22 mouse cellular contexts compared by ENCODE assay signal in the genomic region with DNA sequence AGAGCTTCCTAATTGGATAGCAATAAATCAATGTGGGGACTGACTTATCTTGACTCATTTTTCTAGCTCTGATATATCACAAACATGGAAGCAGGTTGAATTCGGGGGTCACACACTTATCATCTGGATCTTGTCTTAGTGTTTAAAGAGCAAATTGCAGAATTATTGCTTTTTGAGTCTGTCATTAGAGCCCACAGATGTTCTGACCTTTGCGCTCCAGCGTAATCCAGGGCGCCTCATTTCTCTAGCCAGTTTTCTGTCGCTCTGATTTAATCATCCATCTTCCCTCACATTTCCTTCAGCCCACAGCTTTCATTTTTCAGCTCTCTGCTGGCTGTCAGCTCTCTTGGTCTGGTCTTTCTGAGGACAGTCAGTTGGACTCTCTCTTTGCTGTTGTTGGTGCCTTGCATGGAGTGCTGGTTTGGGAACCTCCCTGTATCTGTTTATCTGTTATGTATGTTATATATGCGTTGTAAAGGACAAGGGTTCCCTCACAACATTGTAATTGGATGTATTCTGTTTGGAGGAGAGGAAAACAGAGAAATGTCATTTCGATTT.
DNase-seq lines count a peak whose midpoint lies in the region; ATAC-seq lines count a peak whose summit lies in the region.
"Had no signal": no experiment of that assay in that cellular context is flagged by ENCODE, and none has a peak within 500 bp of the region (broad histone marks: within the 10 kb centered on the region; RNA-seq: fewer than 3 reads in every experiment).

No protein-coding gene starts in this region.

- no peak overlapping the region for H3K27ac ChIP-seq in hindbrain, embryonic 11.5 days (ENCODE audit: low read depth, low read length)
- no peak overlapping the region for H3K27ac ChIP-seq in hindbrain, embryonic 14.5 days
- no peak overlapping the region for H3K27ac ChIP-seq in heart, embryonic 10.5 days
- H3K27ac ChIP-seq: embryonic facial prominence, embryonic 15.5 days; heart, adult 2 months; heart, embryonic 15.5 days had no signal

- no peaks in the 10 kb centered on the region for H3K36me3 ChIP-seq in hindbrain, embryonic 11.5 days (ENCODE audit: control insufficient read depth, insufficient read depth, low read length)
- no peaks in the 10 kb centered on the region for H3K36me3 ChIP-seq in hindbrain, embryonic 14.5 days (replicated peaks; ENCODE audit: control insufficient read depth, insufficient read depth)
- no peaks in the 10 kb centered on the region for H3K36me3 ChIP-seq in heart, embryonic 10.5 days
- H3K36me3 ChIP-seq: embryonic facial prominence, embryonic 15.5 days; heart, embryonic 15.5 days had no signal

- no peaks in the 10 kb centered on the region for H3K9me3 ChIP-seq in hindbrain, embryonic 11.5 days (ENCODE audit: control insufficient read depth, low read length)
- 0 out of 2 replicates have a peak, but pooled peaks cover 7% of the 10 kb centered on the region for H3K9me3 ChIP-seq in hindbrain, embryonic 14.5 days (ENCODE audit: control insufficient read depth, low read length)
- no peaks in the 10 kb centered on the region for H3K9me3 ChIP-seq in heart, embryonic 10.5 days
- H3K9me3 ChIP-seq: embryonic facial prominence, embryonic 15.5 days; heart, embryonic 15.5 days had no signal

- peak; percentile 6 for DNase-seq in hindbrain, embryonic 11.5 days (ENCODE audit: low spot score)
- DNase-seq in hindbrain, embryonic 14.5 days (ENCODE audit: low spot score) = no peak
- peak; percentile 18 for DNase-seq in kidney, postnatal 14 days
- DNase-seq in kidney, adult 11 months = no peak
- peak; percentile 0 for DNase-seq in Muller cell, postnatal 12 days (ENCODE audit: inconsistent ontology term)
- DNase-seq in embryo, embryonic 10.5 days (ENCODE audit: low spot score) = peak; percentile 51
- DNase-seq in heart, embryonic 10.5 days (ENCODE audit: low spot score) = no peak
- DNase-seq in right cerebral cortex, postnatal 25 days = no peak
- DNase-seq: adrenal gland, postnatal 36 days; cerebellum, adult 2 months; cerebellum, postnatal 36 days; gastrocnemius, postnatal 25 days; heart, adult 2 months; heart, postnatal 4 days; left cerebral cortex, postnatal 4 days; liver; thymus, postnatal 36 days had no signal

- no peak overlapping the region for H3K4me2 ChIP-seq in hindbrain, embryonic 11.5 days (replicated peaks; ENCODE audit: low read depth, low read length)
- H3K4me2 ChIP-seq in hindbrain, embryonic 14.5 days (replicated peaks) = no peak overlapping the region
- H3K4me2 ChIP-seq: embryonic facial prominence, embryonic 15.5 days; heart, embryonic 15.5 days had no signal

- no peak overlapping the region for H3K4me3 ChIP-seq in hindbrain, embryonic 11.5 days (ENCODE audit: low read depth, low read length)
- H3K4me3 ChIP-seq in hindbrain, embryonic 14.5 days (replicated peaks; ENCODE audit: low read length) = no peak overlapping the region
- no peak overlapping the region for H3K4me3 ChIP-seq in heart, embryonic 10.5 days
- H3K4me3 ChIP-seq: embryonic facial prominence, embryonic 15.5 days; heart, adult 2 months; heart, embryonic 15.5 days had no signal

- H3K4me1 ChIP-seq in hindbrain, embryonic 11.5 days (replicated peaks; ENCODE audit: control insufficient read depth, insufficient read depth, low read length) = no peaks in the 10 kb centered on the region
- H3K4me1 ChIP-seq in hindbrain, embryonic 14.5 days (replicated peaks; ENCODE audit: control insufficient read depth, insufficient read depth, low read length) = peaks cover 10% of the 10 kb centered on the region; the same call in 1 of the 2 replicates
- no peaks in the 10 kb centered on the region for H3K4me1 ChIP-seq in heart, embryonic 10.5 days
- H3K4me1 ChIP-seq: embryonic facial prominence, embryonic 15.5 days; heart, embryonic 15.5 days had no signal

- 66% methylated on average over 7 of the region's 7 CpGs for WGBS in hindbrain, embryonic 11.5 days
- 68% methylated on average over 7 of the region's 7 CpGs for WGBS in hindbrain, embryonic 14.5 days
- WGBS in heart, embryonic 10.5 days = 73% methylated on average over 7 of the region's 7 CpGs

- H3K27me3 ChIP-seq in hindbrain, embryonic 11.5 days (ENCODE audit: control insufficient read depth, insufficient read depth, low read length) = no peaks in the 10 kb centered on the region
- H3K27me3 ChIP-seq in hindbrain, embryonic 14.5 days (ENCODE audit: control insufficient read depth, insufficient read depth, low read length) = no peaks in the 10 kb centered on the region
- no peaks in the 10 kb centered on the region for H3K27me3 ChIP-seq in heart, embryonic 10.5 days (ENCODE audit: insufficient read depth, poor library complexity, severe bottlenecking)
- H3K27me3 ChIP-seq: CH12.LX; embryonic facial prominence, embryonic 15.5 days; heart, embryonic 15.5 days had no signal

- ATAC-seq in hindbrain, embryonic 11.5 days (ENCODE audit: low FRiP score) = no peak; the same call in 1 of the 2 replicates
- ATAC-seq in hindbrain, embryonic 14.5 days (ENCODE audit: low FRiP score) = no peak
- ATAC-seq: lung, postnatal 0 days; midbrain, embryonic 16.5 days had no signal

- no peak overlapping the region for H3K9ac ChIP-seq in hindbrain, embryonic 11.5 days (ENCODE audit: low read depth, low read length)
- H3K9ac ChIP-seq in hindbrain, embryonic 14.5 days = no peak overlapping the region
- H3K9ac ChIP-seq: embryonic facial prominence, embryonic 15.5 days; heart, embryonic 15.5 days had no signal

Comparison
In these comparisons a context has a peak if more than half of its experiments do, and no peak if none do; other contexts are left out.
1. DNase-seq: peak in hindbrain, embryonic 11.5 days (single experiment), kidney, postnatal 14 days (single experiment), Muller cell, postnatal 12 days (single experiment) and embryo, embryonic 10.5 days (single experiment); none in hindbrain, embryonic 14.5 days (single experiment), kidney, adult 11 months (single experiment), heart, embryonic 10.5 days (single experiment) and right cerebral cortex, postnatal 25 days (single experiment).